Mouse (Mus musculus) CH12.LX (cell line): ENCODE measurements around the gene Gm20388. TPM values are rescaled to one million over a fixed set of nuclear protein-coding genes. Genes with fewer than 3 reads are reported as not detected.

Experiments used
- DNase-seq: peaks from one replicate; pipeline ENCODE4 v3.0.0-alpha.2; 2013; ENCODE audit errors: extremely low read depth
- H3K27ac ChIP-seq: 2 replicates; pipeline ENCODE4 v1.5.1; 2012; ENCODE audit warnings: low read depth, mild to moderate bottlenecking, control low read depth, moderate library complexity; ENCODE audit not compliant: insufficient read depth
- H3K27me3 ChIP-seq: replicated peaks from 2 replicates; pipeline ENCODE3; 2012; ENCODE audit warnings: inconsistent platforms
- H3K36me3 ChIP-seq, 2 experiments: replicated peaks in 1 of 2; 2 replicates each; pipeline versions ENCODE3 to v1.6.1; 2012; ENCODE audit warnings: inconsistent platforms in 1 of 2, low read length in 1 of 2, mild to moderate bottlenecking in 1 of 2, mixed read lengths in 1 of 2, moderate library complexity in 1 of 2; ENCODE audit not compliant: control insufficient read depth in 1 of 2, insufficient read depth in 1 of 2
- H3K4me1 ChIP-seq, 2 experiments: 2 replicates each; pipeline ENCODE4 v1.6.1; 2012; ENCODE audit warnings: inconsistent platforms in 1 of 2, moderate library complexity in 1 of 2; ENCODE audit not compliant: insufficient read depth in 2 of 2, control insufficient read depth in 1 of 2
- H3K4me2 ChIP-seq: 2 replicates; pipeline ENCODE4 v1.6.1; 2012; ENCODE audit warnings: low read depth, mild to moderate bottlenecking, control low read depth; ENCODE audit not compliant: poor library complexity, insufficient read depth, severe bottlenecking
- H3K4me3 ChIP-seq, 3 experiments: fragments of 150-350 bp in 1 of 3; sonication (generic) in 1 of 3; replicated peaks in 1 of 3; 2 replicates each; pipeline versions ENCODE3 to v1.5.1; 2011 to 2012; ENCODE audit warnings: low read depth in 2 of 3, low read length in 2 of 3, mild to moderate bottlenecking in 2 of 3, moderate library complexity in 2 of 3, control low read depth in 1 of 3, improper control_type of control experiment in 1 of 3, inconsistent platforms in 1 of 3, mixed read lengths in 1 of 3; ENCODE audit not compliant: poor library complexity in 1 of 3
- H3K79me2 ChIP-seq: replicated peaks from 2 replicates; pipeline ENCODE4 v1.6.1; 2012; ENCODE audit warnings: mild to moderate bottlenecking, moderate library complexity; ENCODE audit not compliant: control insufficient read depth, poor library complexity, insufficient read depth, severe bottlenecking; ENCODE audit errors: extremely low read depth
- H3K9ac ChIP-seq: 2 replicates; pipeline ENCODE4 v1.6.1; 2012; ENCODE audit warnings: low read depth, mild to moderate bottlenecking, control low read depth, moderate library complexity; ENCODE audit not compliant: insufficient read depth
- H3K9me3 ChIP-seq: replicated peaks from 2 replicates; pipeline ENCODE3; 2012; ENCODE audit warnings: low read length, inconsistent platforms, mixed read lengths
- CHD2 ChIP-seq: IDR thresholded peaks from 2 replicates; pipeline ENCODE4 v1.6.1; 2011; ENCODE audit warnings: low read length, improper control_type of control experiment
- CTCF ChIP-seq, 2 experiments: IDR thresholded peaks in 1 of 2; conservative IDR thresholded peaks in 1 of 2; 2 replicates each; pipeline ENCODE4 v1.5.1; 2011 to 2012; ENCODE audit warnings: low read depth in 2 of 2, low read length in 2 of 2, improper control_type of control experiment in 1 of 2, inconsistent platforms in 1 of 2, mild to moderate bottlenecking in 1 of 2, moderate library complexity in 1 of 2
- E2F4 ChIP-seq: IDR thresholded peaks from 2 replicates; pipeline ENCODE4 v1.6.1; 2011; ENCODE audit warnings: low read depth, low read length, improper control_type of control experiment; ENCODE audit not compliant: insufficient replicate concordance
- GABPA ChIP-seq: IDR thresholded peaks from 2 replicates; pipeline ENCODE4 v1.6.1; 2012; ENCODE audit warnings: low read depth, low read length, improper control_type of control experiment, inconsistent platforms; ENCODE audit not compliant: insufficient replicate concordance
- MAFK ChIP-seq: IDR thresholded peaks from 2 replicates; pipeline ENCODE4 v1.6.1; 2011; ENCODE audit warnings: low read length, improper control_type of control experiment; ENCODE audit not compliant: insufficient replicate concordance
- MEF2A ChIP-seq: IDR thresholded peaks from 2 replicates; pipeline ENCODE4 v1.6.1; 2014; ENCODE audit warnings: low read depth, mild to moderate bottlenecking, inconsistent platforms, low read length, improper control_type of control experiment, borderline replicate concordance
- MXI1 ChIP-seq: IDR thresholded peaks from 2 replicates; pipeline ENCODE4 v1.6.1; 2011; ENCODE audit warnings: mild to moderate bottlenecking, low read depth, low read length, improper control_type of control experiment
- NELFE ChIP-seq: IDR thresholded peaks from 2 replicates; pipeline ENCODE4 v1.6.1; 2011; ENCODE audit warnings: low read depth, low read length, improper control_type of control experiment
- POLR2AphosphoS2 ChIP-seq: IDR thresholded peaks from 2 replicates; pipeline ENCODE4 v1.6.1; 2011; ENCODE audit warnings: low read depth, low read length, improper control_type of control experiment
- SIN3A ChIP-seq: IDR thresholded peaks from 2 replicates; pipeline ENCODE4 v1.6.1; 2012; ENCODE audit warnings: low read length, improper control_type of control experiment, inconsistent platforms
- TCF12 ChIP-seq: IDR thresholded peaks from 2 replicates; pipeline ENCODE4 v1.6.1; 2014; ENCODE audit warnings: low read depth, mild to moderate bottlenecking, inconsistent platforms, low read length, improper control_type of control experiment
- UBTF ChIP-seq: IDR thresholded peaks from 2 replicates; pipeline ENCODE4 v1.6.1; 2012; ENCODE audit warnings: low read depth, mild to moderate bottlenecking, inconsistent platforms, low read length, improper control_type of control experiment, moderate library complexity
- ZC3H11A ChIP-seq: IDR thresholded peaks from 2 replicates; pipeline ENCODE4 v1.6.1; 2012; ENCODE audit warnings: low read depth, mild to moderate bottlenecking, inconsistent platforms, low read length, improper control_type of control experiment
- ZKSCAN1 ChIP-seq: IDR thresholded peaks from 2 replicates; pipeline ENCODE4 v1.6.1; 2012; ENCODE audit warnings: low read depth, inconsistent platforms, low read length, improper control_type of control experiment, borderline replicate concordance
- ZMIZ1 ChIP-seq: IDR thresholded peaks from 2 replicates; pipeline ENCODE4 v1.6.1; 2012; ENCODE audit warnings: low read depth, mild to moderate bottlenecking, inconsistent platforms, low read length, improper control_type of control experiment
- dilution Hi-C: fragments of 300-500 bp; cut with MboI; formaldehyde crosslinking; loops from 2 replicates; pipeline ENCODE4 v1.14.3; 2020; ENCODE audit warnings: low sequenced_read_pairs; ENCODE audit not compliant: extremely low pct_unique_long_range_greater_than_20kb, extremely low pct_ligation_motif_present
- in situ Hi-C: fragments of 300-500 bp; cut with MboI; formaldehyde crosslinking; loops from 3 replicates; pipeline ENCODE4 v1.14.3; 2019; ENCODE audit warnings: low sequenced_read_pairs, low pct_ligation_motif_present, low pct_unique_long_range_greater_than_20kb, mixed read lengths
- polyA plus RNA-seq: library from polyadenylated mRNA; unstranded; fragments of >175 nt; gene quantifications from 2 replicates; pipeline ENCODE4 v1.2.1, GENCODE M21; 2012; ENCODE audit warnings: low read depth; ENCODE audit not compliant: insufficient read length
- total RNA-seq, 2 experiments: library from RNA; depleted of rRNA; stranded (reverse); fragments of 300-350 nt in 1 of 2; fragments of >200 nt in 1 of 2; gene quantifications; 2 replicates each; pipeline ENCODE4 v1.2.3; 2012 to 2014

The Gm20388 gene
- total and polyA plus RNA-seq, 3 experiments: 14.8 to 26.3 (median 22.2) TPM

- H3K4me2 ChIP-seq: no peak overlapping the region
- H3K9ac ChIP-seq: no peak overlapping the region
- dilution Hi-C loops (no loop called here), in situ Hi-C loops (no loop called here)
- H3K79me2 ChIP-seq: no peaks in the 10 kb centered on the region
- no peaks in the 10 kb centered on the region for H3K27me3 ChIP-seq
- H3K9me3 ChIP-seq: no peaks in the 10 kb centered on the region
- TF ChIP-seq POLR2AphosphoS2 (no peak), ZMIZ1 (no peak), GABPA (no peak), ZC3H11A (no peak), ZKSCAN1 (no peak)
- DNase-seq: no peak
- peaks cover 35 to 63% of the 10 kb centered on the region in 2 experiments for H3K4me1 ChIP-seq
- H3K4me3 ChIP-seq: no peak overlapping the region
- H3K36me3 ChIP-seq: no peaks in the 10 kb centered on the region
- H3K27ac ChIP-seq: no peak overlapping the region
Measured at GRCm38 (mm10) chr8:120373621-120374020, 463.0 kb downstream of the Gm20388 start.

GRCm38 (mm10) chr8:120374070-120374469, 463.4 kb downstream of the Gm20388 start:
- DNase-seq: no peak
- Histone ChIP-seq H3K36me3 (no peaks in the 10 kb centered on the region), H3K4me2 (no peak overlapping the region), H3K9me3 (no peaks in the 10 kb centered on the region), H3K9ac (no peak overlapping the region), H3K4me3 (no peak overlapping the region), H3K27me3 (no peaks in the 10 kb centered on the region), H3K27ac (no peak overlapping the region), H3K79me2 (no peaks in the 10 kb centered on the region), H3K4me1 (peaks cover 33 to 62% of the 10 kb centered on the region in 2 experiments)
- TF ChIP-seq TCF12: 0 out of 2 replicates have a peak, but pooled peaks have one; percentile 17
- no peak for TF ChIP-seq MEF2A
- in situ Hi-C loops: no loop called here
- dilution Hi-C loops: no loop called here

DNA sequence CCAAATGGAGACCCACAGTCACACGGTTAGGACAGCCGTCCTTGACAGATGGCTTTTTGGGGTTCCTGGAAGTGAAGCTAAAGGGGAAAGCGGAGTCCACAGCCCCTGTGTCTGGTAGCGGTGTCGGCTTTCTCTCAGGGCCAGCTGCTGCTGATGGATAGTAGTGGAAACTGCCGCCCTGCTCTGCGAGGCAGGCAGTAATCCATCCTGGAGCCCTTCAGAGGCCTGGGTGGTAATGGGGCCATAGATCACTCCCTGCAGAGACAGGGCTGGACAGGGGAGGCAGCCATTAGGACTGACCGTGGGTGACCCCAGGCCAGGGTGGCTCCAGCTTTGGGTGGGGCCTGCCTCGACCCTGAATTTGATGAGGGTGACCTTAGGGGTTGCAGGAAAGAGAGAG, 463.9 kb downstream of the Gm20388 start:
- H3K27me3 ChIP-seq: no peaks in the 10 kb centered on the region
- in situ Hi-C loops (no loop called here), dilution Hi-C loops (no loop called here)
- H3K36me3 ChIP-seq: no peaks in the 10 kb centered on the region
- H3K4me1 ChIP-seq: peaks cover 30 to 58% of the 10 kb centered on the region in 2 experiments
- TF ChIP-seq MAFK: no peak
- no peak for TF ChIP-seq CTCF (conservative IDR thresholded peaks at IDR 0.05 in 1 of 2, IDR thresholded peaks at IDR 0.05 in 1 of 2; ENCODE audit: low read depth in 2 of 2, low read length in 2 of 2)
- no peak for TF ChIP-seq E2F4
- no peak for TF ChIP-seq SIN3A
- TF ChIP-seq UBTF: no peak
- TF ChIP-seq ZC3H11A: no peak
- no peak for TF ChIP-seq TCF12
- TF ChIP-seq CHD2: no peak
- TF ChIP-seq ZMIZ1: no peak
- no peak for TF ChIP-seq MXI1
- TF ChIP-seq NELFE: no peak
- no peaks in the 10 kb centered on the region for H3K79me2 ChIP-seq
- H3K9me3 ChIP-seq: no peaks in the 10 kb centered on the region
- H3K9ac ChIP-seq: no peak overlapping the region
- DNase-seq: no peak
- no peak overlapping the region for H3K4me2 ChIP-seq
- H3K4me3 ChIP-seq: no peak overlapping the region
- no peak overlapping the region for H3K27ac ChIP-seq
